Mouse (Mus musculus): ENCODE data around the gene Hp1bp3. TPM values are rescaled to one million over a fixed set of nuclear protein-coding genes. Genes with fewer than 3 reads are reported as not detected.

Gene Hp1bp3
- total RNA-seq, 2 experiments from 2014 or later: 80.9 to 81.8 TPM

GRCm38 (mm10) chr4:138220761-138221160, 4.7 kb downstream of the Hp1bp3 start:
- intact Hi-C loops (cut with DNase I): no loop called here
- no peak for DNase-seq (ENCODE audit: low spot score)

GRCm38 (mm10) chr4:138221406-138221805, 5.3 kb downstream of the Hp1bp3 start:
- DNase-seq (ENCODE audit: low spot score): no peak
- intact Hi-C loops (cut with DNase I): no loop called here

- intact Hi-C loops (cut with DNase I): no loop called here
- no peak for DNase-seq (ENCODE audit: low spot score)
Measured at GRCm38 (mm10) chr4:138222396-138222795, 6.3 kb downstream of the Hp1bp3 start.

GRCm38 (mm10) chr4:138223623-138224022, 7.5 kb downstream of the Hp1bp3 start:
- intact Hi-C loops (cut with DNase I): no loop called here

GRCm38 (mm10) chr4:138246756-138247665, 30.9 kb downstream of the Hp1bp3 start:
- intact Hi-C loops (cut with DNase I): no loop called here
- DNase-seq (ENCODE audit: low spot score): no peak

More at GRCm38 (mm10) chr4:138223623-138224022, 7.5 kb downstream of the Hp1bp3 start:
- no peak for DNase-seq (ENCODE audit: low spot score)

- DNase-seq (ENCODE audit: low spot score): peak; percentile 19
- intact Hi-C loops (cut with DNase I): no loop called here
Measured at GRCm38 (mm10) chr4:138250088-138250960, 34.2 kb downstream of the Hp1bp3 start, which contains the start of the genes Sh2d5 and Kif17. Sh2d5 (plus strand) TSS chr4:138250403. Kif17 (plus strand) TSS chr4:138250435.

- no peak for DNase-seq (ENCODE audit: low spot score)
- intact Hi-C loops (cut with DNase I): no loop called here
Measured at GRCm38 (mm10) chr4:138251819-138252218, 35.7 kb downstream of the Hp1bp3 start.

GRCm38 (mm10) chr4:138252231-138252630, 36.1 kb downstream of the Hp1bp3 start:
- intact Hi-C loops (cut with DNase I): no loop called here
- no peak for DNase-seq (ENCODE audit: low spot score)

- DNase-seq (ENCODE audit: low spot score): no peak
- intact Hi-C loops (cut with DNase I): no loop called here
Measured at GRCm38 (mm10) chr4:138257116-138257687, 41.1 kb downstream of the Hp1bp3 start.

GRCm38 (mm10) chr4:138258663-138259062, 42.6 kb downstream of the Hp1bp3 start:
- intact Hi-C loops (cut with DNase I): no loop called here
- no peak for DNase-seq (ENCODE audit: low spot score)

GRCm38 (mm10) chr4:138259482-138259881, 43.4 kb downstream of the Hp1bp3 start:
- DNase-seq (ENCODE audit: low spot score): no peak
- intact Hi-C loops (cut with DNase I): no loop called here

GRCm38 (mm10) chr4:138261843-138262681, 46.0 kb downstream of the Hp1bp3 start:
- DNase-seq (ENCODE audit: low spot score): peak; percentile 65
- intact Hi-C loops (cut with DNase I): no loop called here

- DNase-seq (ENCODE audit: low spot score): no peak
- intact Hi-C loops (cut with DNase I): no loop called here
Measured at GRCm38 (mm10) chr4:138267869-138268268, 51.8 kb downstream of the Hp1bp3 start.

GRCm38 (mm10) chr4:138272011-138272997, 56.2 kb downstream of the Hp1bp3 start:
- DNase-seq (ENCODE audit: low spot score): peak; percentile 7
- intact Hi-C loops (cut with DNase I): no loop called here

GRCm38 (mm10) chr4:138278346-138278745, 62.2 kb downstream of the Hp1bp3 start:
- DNase-seq (ENCODE audit: low spot score): no peak
- intact Hi-C loops (cut with DNase I): no loop called here

- no peak for DNase-seq (ENCODE audit: low spot score)
- intact Hi-C loops (cut with DNase I): no loop called here
Measured at GRCm38 (mm10) chr4:138282834-138283233, 66.7 kb downstream of the Hp1bp3 start.

GRCm38 (mm10) chr4:138286411-138286810, 70.3 kb downstream of the Hp1bp3 start:
- no peak for DNase-seq (ENCODE audit: low spot score)
- intact Hi-C loops (cut with DNase I): no loop called here

GRCm38 (mm10) chr4:138288691-138289090, 72.6 kb downstream of the Hp1bp3 start:
- intact Hi-C loops (cut with DNase I): no loop called here
- no peak for DNase-seq (ENCODE audit: low spot score)
